Mouse (Mus musculus) liver, adult 2 months (tissue): Measurements from ENCODE around the gene Gm6588.
"Not testable (repeated sequence)": the region's sequence is repeated elsewhere in the genome, so short reads cannot be mapped to it uniquely, and the experiment has no call there.

Source experiments
- CTCF ChIP-seq: fragments of 200-500 bp; IDR thresholded peaks from 2 replicates; pipeline ENCODE4 v1.5.1; 2011; ENCODE audit warnings: low read depth, low read length, control low read depth
- POLR2A ChIP-seq: fragments of 200-500 bp; IDR thresholded peaks from 2 replicates; pipeline ENCODE4 v1.6.1; 2011; ENCODE audit warnings: low read length, control low read depth; ENCODE audit not compliant: insufficient read depth; ENCODE audit errors: extremely low read depth

DNA sequence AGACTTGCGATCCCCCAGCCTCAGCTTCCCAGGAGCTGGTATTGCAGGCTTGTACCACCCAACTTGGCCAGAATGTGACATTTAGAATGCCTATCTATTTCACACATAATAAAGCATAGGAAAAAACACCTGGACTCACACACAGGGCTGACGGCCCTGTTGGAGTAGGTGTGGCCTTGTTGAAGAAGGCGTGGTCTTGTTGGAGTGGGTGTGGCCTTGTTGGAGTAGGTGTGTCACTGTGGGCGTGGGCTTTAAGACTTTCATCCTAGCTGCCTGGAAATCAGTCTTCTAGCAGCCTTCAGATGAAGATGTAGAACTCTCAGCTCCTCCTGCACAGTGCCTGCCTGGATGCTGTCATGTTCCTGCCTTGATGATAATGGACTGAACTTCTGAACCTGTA, 36.4 kb upstream of the Gm6588 start:
- not testable (repeated sequence) for TF ChIP-seq CTCF, POLR2A
